Mouse (Mus musculus) heart, adult 2 months (tissue): ENCODE data around the gene 4930519G04Rik. TPM values are rescaled to one million over a fixed set of nuclear protein-coding genes. Genes with fewer than 3 reads are reported as not detected.

ENCODE experiments used
- DNase-seq, 2 experiments: peaks; one replicate each; pipeline ENCODE4 v3.0.0; 2021
- H3K27ac ChIP-seq: fragments of 200-600 bp; 2 replicates; pipeline ENCODE4 v1.8.1; 2022
- H3K27me3 ChIP-seq: fragments of 200-500 bp; 2 replicates; pipeline ENCODE4 v1.6.1; 2012; ENCODE audit warnings: mild to moderate bottlenecking, low read length, inconsistent platforms, mixed read lengths; ENCODE audit not compliant: control insufficient read depth, insufficient read depth
- H3K36me3 ChIP-seq: fragments of 200-500 bp; 2 replicates; pipeline ENCODE4 v1.6.1; 2012; ENCODE audit warnings: low read length, inconsistent platforms; ENCODE audit not compliant: control insufficient read depth, insufficient read depth
- H3K4me1 ChIP-seq: fragments of 200-500 bp; 2 replicates; pipeline ENCODE4 v1.6.1; 2011; ENCODE audit warnings: low read length; ENCODE audit not compliant: control insufficient read depth, insufficient read depth
- H3K4me3 ChIP-seq: fragments of 200-600 bp; 2 replicates; pipeline ENCODE4 v1.8.1; 2022
- H3K79me2 ChIP-seq: fragments of 200-500 bp; replicated peaks from 2 replicates; pipeline ENCODE4 v1.6.1; 2012; ENCODE audit warnings: mild to moderate bottlenecking, inconsistent platforms, low read length, moderate library complexity, mixed read lengths; ENCODE audit not compliant: control insufficient read depth, insufficient read depth
- H3K9ac ChIP-seq: fragments of 200-500 bp; 2 replicates; pipeline ENCODE4 v1.6.1; 2012; ENCODE audit warnings: low read depth, mild to moderate bottlenecking, control low read depth, inconsistent platforms, low read length, mixed read lengths
- CTCF ChIP-seq: fragments of 200-600 bp; IDR thresholded peaks from 2 replicates; pipeline ENCODE4 v1.8.1; 2022; ENCODE audit warnings: antibody characterized with exemption, mild to moderate bottlenecking, moderate library complexity
- EP300 ChIP-seq: fragments of 200-500 bp; IDR thresholded peaks from 2 replicates; pipeline ENCODE4 v1.6.1; 2011; ENCODE audit warnings: low read depth, low read length, control low read depth; ENCODE audit not compliant: insufficient read depth
- POLR2A ChIP-seq: fragments of 200-500 bp; IDR thresholded peaks from 2 replicates; pipeline ENCODE4 v1.6.1; 2011; ENCODE audit warnings: mild to moderate bottlenecking, low read depth, low read length, control low read depth; ENCODE audit not compliant: insufficient read depth
- WGBS: fragments of 180-500 bp; shearing (Covaris S2); methylation state at CpG from one replicate; pipeline ENCODE4 v1.1.7; 2018; 5-methylcytosine and 5-hydroxymethylcytosine counted together
- intact Hi-C: fragments of 180-260 bp; cut with DNase I; formaldehyde crosslinking; loops from one replicate; pipeline ENCODE4 v1.15.1; 2025
- polyA plus RNA-seq: library from polyadenylated mRNA; depleted of rRNA; stranded (reverse); fragments of >200 nt; gene quantifications from 2 replicates; pipeline ENCODE4 v1.2.3, GENCODE M21; 2012
- total RNA-seq, 2 experiments: library from RNA; stranded (reverse); gene quantifications; 2 replicates each; pipeline ENCODE4 v1.2.3; 2021

Gene 4930519G04Rik
- total and polyA plus RNA-seq, 3 experiments = not detected

GRCm38 (mm10) chr5:114807468-114807867, 46.0 kb upstream of the 4930519G04Rik start:
- no peaks in the 10 kb centered on the region for H3K79me2 ChIP-seq
- peaks cover 5% of the 10 kb centered on the region for H3K4me1 ChIP-seq
- H3K36me3 ChIP-seq = no peaks in the 10 kb centered on the region
- intact Hi-C loops = loop anchor here (5.0 kb wide), 1 partner anchor 100 kb away; the partner anchor contains the start of gene Tchp
- H3K4me3 ChIP-seq = no peak overlapping the region
- peak overlapping the region; percentile 84; the same call in 1 of the 2 replicates for H3K27ac ChIP-seq
- TF ChIP-seq EP300 = no peak
- no peak for TF ChIP-seq CTCF
- H3K9ac ChIP-seq = no peak overlapping the region
- 18% methylated on average over 8 of the region's 8 CpGs for WGBS
- no peak for DNase-seq
- no peaks in the 10 kb centered on the region for H3K27me3 ChIP-seq

GRCm38 (mm10) chr5:114807893-114808292, 45.6 kb upstream of the 4930519G04Rik start:
- WGBS = 79% methylated on average over 6 of the region's 6 CpGs
- H3K79me2 ChIP-seq = no peaks in the 10 kb centered on the region
- intact Hi-C loops = loop anchor here (5.0 kb wide), 1 partner anchor 101 kb away; the partner anchor contains the start of gene Tchp
- H3K4me1 ChIP-seq = peaks cover 5% of the 10 kb centered on the region
- no peaks in the 10 kb centered on the region for H3K36me3 ChIP-seq
- no peaks in the 10 kb centered on the region for H3K27me3 ChIP-seq
- TF ChIP-seq EP300 (no peak), POLR2A (no peak), CTCF (no peak)
- H3K9ac ChIP-seq = no peak overlapping the region
- DNase-seq = no peak
- H3K4me3 ChIP-seq = no peak overlapping the region
- no peak overlapping the region for H3K27ac ChIP-seq

GRCm38 (mm10) chr5:114808385-114808784, 45.1 kb upstream of the 4930519G04Rik start:
- H3K36me3 ChIP-seq = no peaks in the 10 kb centered on the region
- no peak for DNase-seq
- no peak overlapping the region for H3K4me3 ChIP-seq
- TF ChIP-seq EP300 = no peak
- TF ChIP-seq POLR2A = no peak
- TF ChIP-seq CTCF = no peak
- no peaks in the 10 kb centered on the region for H3K27me3 ChIP-seq
- no peaks in the 10 kb centered on the region for H3K79me2 ChIP-seq
- intact Hi-C loops = loop anchor here (5.0 kb wide), 1 partner anchor 101 kb away; the partner anchor contains the start of gene Tchp
- peaks cover 5% of the 10 kb centered on the region for H3K4me1 ChIP-seq
- H3K9ac ChIP-seq = no peak overlapping the region
- 78% methylated on average over 8 of the region's 8 CpGs for WGBS
- no peak overlapping the region for H3K27ac ChIP-seq

- WGBS = 82% methylated on average over 10 of the region's 10 CpGs
- no peak for DNase-seq
- no peak overlapping the region for H3K27ac ChIP-seq
- H3K4me1 ChIP-seq = peaks cover 5% of the 10 kb centered on the region
- H3K4me3 ChIP-seq = no peak overlapping the region
- H3K79me2 ChIP-seq = no peaks in the 10 kb centered on the region
- TF ChIP-seq POLR2A (no peak), CTCF (no peak), EP300 (no peak)
- H3K36me3 ChIP-seq = no peaks in the 10 kb centered on the region
- intact Hi-C loops = loop anchor here (5.0 kb wide), 1 partner anchor 102 kb away; the partner anchor contains the start of gene Tchp
- H3K27me3 ChIP-seq = no peaks in the 10 kb centered on the region
- H3K9ac ChIP-seq = no peak overlapping the region
Observed at GRCm38 (mm10) chr5:114809181-114809756, 44.2 kb upstream of the 4930519G04Rik start.

- H3K36me3 ChIP-seq = no peaks in the 10 kb centered on the region
- no peak for DNase-seq
- no peak overlapping the region for H3K27ac ChIP-seq
- no peak overlapping the region for H3K9ac ChIP-seq
- H3K4me3 ChIP-seq = no peak overlapping the region
- no peaks in the 10 kb centered on the region for H3K27me3 ChIP-seq
- WGBS = 89% methylated on average over 5 of the region's 5 CpGs
- H3K4me1 ChIP-seq = peaks cover 5% of the 10 kb centered on the region
- intact Hi-C loops = loop anchor here (5.0 kb wide), 1 partner anchor 103 kb away; the partner anchor contains the start of gene Tchp
- TF ChIP-seq POLR2A (no peak), CTCF (no peak), EP300 (no peak)
- H3K79me2 ChIP-seq = no peaks in the 10 kb centered on the region
Observed at GRCm38 (mm10) chr5:114809826-114810225, 43.6 kb upstream of the 4930519G04Rik start.

GRCm38 (mm10) chr5:114813525-114814181, 39.8 kb upstream of the 4930519G04Rik start:
- TF ChIP-seq EP300 = no peak
- peak; percentile 83 for TF ChIP-seq POLR2A
- H3K27me3 ChIP-seq = no peaks in the 10 kb centered on the region
- H3K79me2 ChIP-seq = no peaks in the 10 kb centered on the region
- H3K27ac ChIP-seq = peak overlapping the region; percentile 57
- H3K4me1 ChIP-seq = no peaks in the 10 kb centered on the region
- no peaks in the 10 kb centered on the region for H3K36me3 ChIP-seq
- peak overlapping the region; percentile 76 for H3K4me3 ChIP-seq
- peak; percentile 86 to 87 for DNase-seq
- peak overlapping the region; percentile 86 for H3K9ac ChIP-seq
- intact Hi-C loops = no loop called here
- WGBS = 1% methylated on average over 50 of the region's 50 CpGs
